Mouse (Mus musculus) urinary bladder, adult 2 months (tissue): ENCODE results near the gene Man1b1. TPM values are rescaled to one million over a fixed set of nuclear protein-coding genes. Genes with fewer than 3 reads are reported as not detected.

Source experiments
- DNase-seq: peaks from one replicate; pipeline ENCODE4 v3.0.0; 2022; ENCODE audit warnings: low spot score
- polyA plus RNA-seq: library from polyadenylated mRNA; depleted of rRNA; stranded (reverse); fragments of >200 nt; gene quantifications from 2 replicates; pipeline ENCODE4 v1.2.3, GENCODE M21; 2012; rRNA removed

Man1b1 gene
- polyA plus RNA-seq, result 15.2 and 22.8 TPM in 2 replicates

DNA sequence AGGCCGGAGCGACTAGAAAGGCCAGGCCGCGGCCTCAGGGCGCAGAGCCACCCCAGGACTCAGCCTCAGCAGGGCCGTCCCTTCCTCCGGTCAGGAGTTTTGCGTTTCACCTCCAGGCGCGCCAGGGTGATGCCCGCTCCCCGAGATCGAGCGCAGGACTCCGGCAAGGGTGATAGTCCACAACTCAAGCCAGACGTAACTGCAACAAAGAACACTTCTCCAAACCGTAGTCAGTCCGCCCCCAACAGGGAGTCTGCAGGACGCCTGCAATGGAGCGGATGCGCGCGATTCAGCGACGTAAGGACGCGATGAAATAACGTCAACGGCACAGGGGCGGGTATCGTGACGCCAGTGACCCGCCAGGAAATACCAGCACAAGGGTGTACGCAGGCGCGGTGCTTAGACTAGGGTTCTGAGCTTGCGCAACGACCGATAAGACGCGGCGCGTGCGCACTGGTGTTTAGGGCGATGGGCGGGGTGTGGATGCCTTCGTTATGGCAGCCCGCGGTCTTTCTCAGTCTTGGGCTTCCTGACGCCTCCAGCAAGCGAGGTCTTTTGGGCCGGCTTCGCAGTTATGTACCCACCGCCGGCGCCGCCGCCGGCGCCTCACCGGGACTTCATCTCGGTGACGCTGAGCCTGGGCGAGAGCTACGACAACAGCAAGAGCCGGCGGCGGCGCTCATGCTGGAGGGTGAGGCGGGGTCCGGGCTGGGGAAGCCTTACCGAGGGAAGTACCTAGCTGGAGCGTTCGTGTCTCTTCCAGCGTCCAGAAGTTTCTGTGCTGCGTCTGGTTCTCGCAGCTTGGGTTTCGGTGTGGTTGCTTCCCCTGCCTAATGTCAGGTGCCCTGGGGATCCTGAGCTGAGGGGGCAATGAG lies at the start of gene Man1b1:
Gene Man1b1 (plus strand): TSS at position 53 of the 875 bp plus-strand sequence.
- DNase-seq, result peak; percentile 98

- no peak for DNase-seq
These were observed 46.6 kb upstream of the Man1b1 start for GRCm38 (mm10) chr2:25285551-25285950.

- no peak for DNase-seq
These were observed 45.8 kb upstream of the Man1b1 start for GRCm38 (mm10) chr2:25286314-25286713.

- no peak for DNase-seq
These were observed 45.1 kb upstream of the Man1b1 start for GRCm38 (mm10) chr2:25286837-25287636.

DNA sequence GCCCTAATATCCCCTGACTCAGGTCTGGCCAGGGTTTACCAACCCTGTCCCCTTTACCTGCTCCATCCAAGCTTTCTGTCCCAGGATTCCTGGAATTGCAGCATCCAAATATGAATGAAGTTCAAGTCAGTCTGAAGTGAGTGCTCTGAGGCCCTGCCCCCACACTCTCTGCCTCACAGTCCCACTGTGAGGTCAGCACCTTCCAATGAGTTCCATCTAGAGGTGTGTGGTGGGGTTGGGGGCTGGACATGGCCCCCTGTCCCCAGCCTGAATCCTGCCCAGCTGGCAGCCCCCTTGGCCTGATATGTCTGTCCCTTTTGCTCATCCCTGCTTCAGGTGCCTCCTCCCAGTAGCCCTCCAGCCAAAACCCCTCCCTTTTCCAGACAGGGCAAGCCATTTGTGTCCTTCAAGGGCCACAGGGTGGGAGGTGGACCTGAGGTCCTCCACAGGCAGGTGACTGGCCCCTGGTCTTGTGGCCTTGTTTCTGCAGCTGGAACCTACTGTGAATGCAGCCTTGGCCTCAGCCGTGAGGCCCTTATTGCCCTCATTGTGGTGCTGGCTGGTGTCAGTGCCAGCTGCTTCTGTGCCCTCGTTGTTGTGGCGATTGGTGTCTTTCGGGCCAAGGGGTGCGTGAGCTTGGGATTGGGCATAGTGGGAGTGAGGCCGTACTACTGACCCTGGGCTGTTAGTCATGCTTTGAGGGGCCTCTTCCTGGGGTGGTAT lies 44.0 kb upstream of the Man1b1 start, which contains the start of gene Tmem210:
Gene Tmem210 (plus strand): TSS at position 219 of the 723 bp plus-strand sequence.
- no peak for DNase-seq

- DNase-seq, result no peak
These were observed 43.3 kb upstream of the Man1b1 start for GRCm38 (mm10) chr2:25288734-25289345.

DNA sequence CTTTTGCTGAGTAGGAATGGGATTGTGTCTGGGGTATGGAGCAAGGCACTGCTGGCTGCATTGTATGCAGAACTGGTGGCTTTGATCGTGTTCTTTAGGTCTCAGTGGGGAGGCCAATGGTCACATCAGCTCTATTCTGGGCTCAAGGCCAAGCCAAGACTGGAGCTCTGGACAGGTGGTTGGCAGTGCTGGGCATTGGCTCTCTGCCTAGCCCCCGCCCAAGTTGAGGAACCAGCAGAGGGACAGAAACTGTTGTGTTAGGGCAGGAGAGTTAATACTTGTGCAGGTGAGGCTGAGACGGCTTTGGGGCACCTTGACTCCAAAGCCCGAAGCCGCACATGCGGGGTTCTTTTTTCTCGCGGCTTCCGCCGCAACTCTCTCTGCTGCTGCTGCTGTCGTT lies 42.5 kb upstream of the Man1b1 start, which contains the start of gene Lrrc26:
Gene Lrrc26 (plus strand): TSS at position 265 of the 400 bp plus-strand sequence.
- no peak for DNase-seq

GRCm38 (mm10) chr2:25290101-25290815 lies 41.9 kb upstream of the Man1b1 start:
- no peak for DNase-seq

- no peak for DNase-seq
These were observed 41.4 kb upstream of the Man1b1 start for GRCm38 (mm10) chr2:25290816-25291130.

- no peak for DNase-seq
These were observed 40.7 kb upstream of the Man1b1 start for GRCm38 (mm10) chr2:25291184-25292053.

- DNase-seq, result no peak
These were observed 40.0 kb upstream of the Man1b1 start for GRCm38 (mm10) chr2:25292054-25292544.

- DNase-seq, result no peak
These were observed 39.3 kb upstream of the Man1b1 start for GRCm38 (mm10) chr2:25292856-25293255.

DNA sequence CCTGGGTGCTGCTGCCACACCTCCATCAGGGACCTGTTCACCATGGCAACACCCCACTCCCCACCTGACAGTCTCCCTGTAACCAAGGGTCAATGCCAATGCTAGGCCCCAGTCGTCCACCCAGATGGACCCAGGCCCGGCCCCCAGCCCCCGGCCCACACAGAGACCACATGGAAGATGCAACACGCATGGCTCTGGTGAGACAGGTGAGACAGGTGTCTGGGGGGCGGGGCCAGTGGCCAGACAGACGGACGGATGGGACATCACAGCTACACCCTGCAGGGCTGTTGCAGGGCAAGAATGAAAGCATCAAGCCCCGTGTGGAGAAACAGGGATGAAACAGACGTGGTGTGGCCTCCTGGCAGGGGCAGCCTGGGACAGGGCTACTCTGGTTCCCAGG lies 38.4 kb upstream of the Man1b1 start:
- no peak for DNase-seq

DNA sequence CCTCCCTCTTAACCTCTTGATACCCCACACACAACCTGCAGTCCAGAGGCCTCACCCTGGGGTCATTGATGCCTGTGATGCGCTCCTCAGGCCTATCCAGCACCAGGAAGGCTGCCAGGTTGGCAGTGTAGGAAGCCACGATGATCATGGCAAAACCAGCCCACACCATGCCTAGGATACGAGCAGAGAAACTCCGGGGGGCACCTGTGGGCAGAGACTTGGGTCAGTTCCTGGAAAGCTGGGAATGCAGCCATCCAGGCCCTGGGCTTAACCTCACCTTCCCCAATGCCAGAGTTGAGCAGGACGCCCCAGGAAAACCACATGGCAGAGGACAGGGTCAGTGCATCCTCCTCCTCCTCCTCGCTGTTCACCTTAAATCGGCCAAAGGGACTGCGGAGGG lies 35.0 kb upstream of the Man1b1 start:
- DNase-seq, result no peak

GRCm38 (mm10) chr2:25298046-25298445 lies 34.1 kb upstream of the Man1b1 start:
- DNase-seq, result no peak

DNA sequence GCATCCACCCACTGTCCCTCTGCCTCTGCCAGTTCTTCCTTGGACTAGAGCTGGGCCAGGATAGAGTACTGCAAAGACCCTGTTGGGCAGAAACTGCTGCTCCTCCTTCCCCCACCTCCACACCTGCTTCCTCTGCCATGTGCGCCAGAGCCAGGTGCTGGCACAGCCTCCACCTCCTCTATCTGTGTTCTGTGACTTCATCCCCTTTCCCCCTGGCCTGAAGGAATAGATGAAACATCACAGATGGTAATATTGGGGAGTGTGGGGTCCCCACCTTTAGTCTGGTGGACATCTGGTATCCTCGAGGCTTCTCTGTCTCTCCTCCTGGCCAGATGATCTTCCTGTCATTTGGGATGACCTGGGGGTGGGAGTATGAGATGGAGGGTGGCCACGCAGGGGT lies 28.7 kb upstream of the Man1b1 start:
- DNase-seq, result no peak

GRCm38 (mm10) chr2:25303931-25304656 lies 28.0 kb upstream of the Man1b1 start:
- no peak for DNase-seq

GRCm38 (mm10) chr2:25304657-25305541 lies 27.2 kb upstream of the Man1b1 start:
- no peak for DNase-seq
